Mouse (Mus musculus) stomach, embryonic 16.5 days (tissue): ENCODE measurements at regions not wholly inside any gene's neighbourhood (a gene's known extent, or its start where the extent isn't known, plus 50 kb on each side); places are given as distances from the start of the nearest gene placed in this dataset.

ENCODE experiments used
- ATAC-seq: fragments of 200-750 bp; cut with Nextera tagmentation; 2 replicates; pipeline ENCODE4 v1.8.0; 2017; ENCODE audit warnings: moderate number of reproducible peaks, moderate TSS enrichment; ENCODE audit not compliant: insufficient read depth, low FRiP score
- H3K27ac ChIP-seq: fragments of 300-500 bp; sonication (generic); 2 replicates; pipeline ENCODE4 v1.5.1; 2014; ENCODE audit warnings: low read length
- H3K27me3 ChIP-seq: fragments of 300-500 bp; sonication (generic); 2 replicates; pipeline ENCODE4 v1.6.1; 2014; ENCODE audit warnings: low read length, control low read depth, mixed read lengths; ENCODE audit not compliant: control insufficient read depth, insufficient read depth
- H3K36me3 ChIP-seq: fragments of 300-500 bp; sonication (generic); 2 replicates; pipeline ENCODE4 v1.6.1; 2014; ENCODE audit warnings: low read length; ENCODE audit not compliant: control insufficient read depth, insufficient read depth
- H3K4me1 ChIP-seq: fragments of 300-500 bp; sonication (generic); 2 replicates; pipeline ENCODE4 v1.6.1; 2014; ENCODE audit warnings: low read length, control low read depth, mixed read lengths; ENCODE audit not compliant: control insufficient read depth, insufficient read depth
- H3K4me2 ChIP-seq: fragments of 300-500 bp; sonication (generic); 2 replicates; pipeline ENCODE4 v1.6.1; 2014; ENCODE audit warnings: low read depth, low read length, mixed read lengths
- H3K4me3 ChIP-seq: fragments of 300-500 bp; sonication (generic); replicated peaks from 2 replicates; pipeline ENCODE4 v1.5.1; 2014; ENCODE audit warnings: mild to moderate bottlenecking, low read length
- H3K9ac ChIP-seq: fragments of 300-500 bp; sonication (generic); 2 replicates; pipeline ENCODE4 v1.6.1; 2014; ENCODE audit warnings: low read length
- H3K9me3 ChIP-seq: fragments of 300-500 bp; sonication (generic); replicated peaks from 2 replicates; pipeline ENCODE4 v1.6.1; 2016; ENCODE audit warnings: low read length, control low read depth; ENCODE audit not compliant: control insufficient read depth
- WGBS: fragments of 180-500 bp; shearing (Covaris S2); extraction: QIAGEN DNeasy Blood & Tissue Kit; methylation state at CpG from one replicate; pipeline ENCODE4 v1.1.7; 2014; 5-methylcytosine and 5-hydroxymethylcytosine counted together

GRCm38 (mm10) chr7:136343494-136343893 lies 550.9 kb upstream of the Mgmt start:
- H3K4me2 ChIP-seq: no peak overlapping the region
- H3K27me3 ChIP-seq: no peaks in the 10 kb centered on the region
- no peak for ATAC-seq
- no peak overlapping the region for H3K4me3 ChIP-seq
- no peaks in the 10 kb centered on the region for H3K9me3 ChIP-seq
- no peaks in the 10 kb centered on the region for H3K36me3 ChIP-seq
- H3K9ac ChIP-seq: no peak overlapping the region
- 77% methylated on average over 4 of the region's 4 CpGs for WGBS
- no peak overlapping the region for H3K27ac ChIP-seq
- H3K4me1 ChIP-seq: peaks cover 6% of the 10 kb centered on the region; the same call in 1 of the 2 replicates

DNA sequence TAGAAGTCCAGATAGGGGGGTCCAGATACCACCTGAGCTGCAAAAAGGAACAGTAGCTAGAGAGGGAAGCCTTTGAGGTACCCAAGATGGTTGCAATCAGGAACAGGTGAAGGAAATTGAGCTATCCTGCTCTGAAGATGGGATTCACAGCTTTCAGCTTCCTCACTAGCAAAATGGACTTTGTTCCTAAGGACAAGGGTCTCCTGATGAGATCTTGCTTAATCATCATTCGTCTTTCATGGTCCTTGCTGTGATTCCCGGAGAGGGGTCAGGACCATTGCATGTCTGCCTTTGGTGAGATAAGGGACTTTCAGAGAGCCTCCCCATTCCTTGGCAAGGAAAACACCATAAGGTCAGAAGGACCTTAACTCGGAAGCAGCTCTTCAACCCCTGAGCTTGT lies 549.4 kb upstream of the Mgmt start:
- H3K36me3 ChIP-seq: no peaks in the 10 kb centered on the region
- no peak overlapping the region for H3K27ac ChIP-seq
- no peak for ATAC-seq
- peaks cover 6% of the 10 kb centered on the region; the same call in 1 of the 2 replicates for H3K4me1 ChIP-seq
- no peak overlapping the region for H3K4me2 ChIP-seq
- H3K9me3 ChIP-seq: no peaks in the 10 kb centered on the region
- no peak overlapping the region for H3K4me3 ChIP-seq
- H3K27me3 ChIP-seq: no peaks in the 10 kb centered on the region
- 62% methylated on average over 3 of the region's 3 CpGs for WGBS
- H3K9ac ChIP-seq: no peak overlapping the region

- Histone ChIP-seq H3K27ac (no peak overlapping the region), H3K4me1 (peaks cover 6% of the 10 kb centered on the region; the same call in 1 of the 2 replicates), H3K36me3 (no peaks in the 10 kb centered on the region), H3K27me3 (no peaks in the 10 kb centered on the region; the same call in 1 of the 2 replicates), H3K4me2 (no peak overlapping the region), H3K9ac (no peak overlapping the region), H3K9me3 (no peaks in the 10 kb centered on the region), H3K4me3 (no peak overlapping the region)
- no peak for ATAC-seq
- WGBS: 55% methylated on average over 4 of the region's 4 CpGs
Measured at GRCm38 (mm10) chr7:136346531-136346930, 547.9 kb upstream of the Mgmt start.

DNA sequence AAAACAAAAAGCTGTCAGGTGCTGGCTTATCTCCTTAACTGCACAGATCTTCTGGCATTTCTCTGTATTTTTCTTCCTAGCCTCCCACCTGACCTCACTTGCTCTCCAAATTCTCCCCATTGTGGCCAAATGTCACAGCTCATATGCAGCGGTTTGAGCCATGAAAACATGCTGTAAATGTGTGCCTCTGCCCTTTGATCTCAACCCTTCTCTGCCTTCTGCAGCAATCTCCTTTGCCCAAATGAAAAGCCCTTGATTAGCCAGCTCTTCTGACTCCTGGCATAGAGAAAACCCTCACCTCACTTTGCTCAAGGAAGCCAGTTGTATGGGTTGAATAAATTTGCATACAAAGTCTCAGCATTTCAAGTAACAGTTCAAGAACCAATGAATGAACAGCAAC lies 546.1 kb upstream of the Mgmt start:
- no peak overlapping the region for H3K9ac ChIP-seq
- 55% methylated on average over 1 of the region's 1 CpGs for WGBS
- H3K9me3 ChIP-seq: no peaks in the 10 kb centered on the region
- no peak overlapping the region for H3K4me2 ChIP-seq
- no peak overlapping the region for H3K27ac ChIP-seq
- H3K4me3 ChIP-seq: no peak overlapping the region
- no peak for ATAC-seq
- no peaks in the 10 kb centered on the region; the same call in 1 of the 2 replicates for H3K27me3 ChIP-seq
- no peaks in the 10 kb centered on the region for H3K4me1 ChIP-seq
- H3K36me3 ChIP-seq: no peaks in the 10 kb centered on the region

- ATAC-seq: no peak
- no peak overlapping the region for H3K27ac ChIP-seq
- H3K4me3 ChIP-seq: no peak overlapping the region
- 90% methylated on average over 14 of the region's 14 CpGs for WGBS
- no peaks in the 10 kb centered on the region; the same call in 1 of the 2 replicates for H3K27me3 ChIP-seq
- H3K9me3 ChIP-seq: no peaks in the 10 kb centered on the region
- H3K9ac ChIP-seq: no peak overlapping the region
- H3K4me2 ChIP-seq: no peak overlapping the region
- H3K36me3 ChIP-seq: no peaks in the 10 kb centered on the region
- H3K4me1 ChIP-seq: no peaks in the 10 kb centered on the region
Measured at GRCm38 (mm10) chr7:136349651-136350050, 544.8 kb upstream of the Mgmt start.

GRCm38 (mm10) chr7:136357011-136357410 lies 537.4 kb upstream of the Mgmt start:
- H3K4me3 ChIP-seq: no peak overlapping the region
- no peak overlapping the region for H3K4me2 ChIP-seq
- no peaks in the 10 kb centered on the region for H3K27me3 ChIP-seq
- no peaks in the 10 kb centered on the region for H3K4me1 ChIP-seq
- WGBS: 50% methylated on average over 7 of the region's 7 CpGs
- no peak for ATAC-seq
- no peaks in the 10 kb centered on the region for H3K36me3 ChIP-seq
- no peak overlapping the region for H3K27ac ChIP-seq
- H3K9me3 ChIP-seq: no peaks in the 10 kb centered on the region
- no peak overlapping the region for H3K9ac ChIP-seq

GRCm38 (mm10) chr7:136365318-136366211 lies 528.8 kb upstream of the Mgmt start:
- WGBS: 58% methylated on average over 7 of the region's 7 CpGs
- ATAC-seq: no peak
- H3K4me1 ChIP-seq: no peaks in the 10 kb centered on the region
- no peaks in the 10 kb centered on the region for H3K36me3 ChIP-seq
- H3K27me3 ChIP-seq: no peaks in the 10 kb centered on the region
- H3K9ac ChIP-seq: no peak overlapping the region
- H3K9me3 ChIP-seq: no peaks in the 10 kb centered on the region
- no peak overlapping the region for H3K27ac ChIP-seq
- no peak overlapping the region for H3K4me2 ChIP-seq
- H3K4me3 ChIP-seq: no peak overlapping the region

GRCm38 (mm10) chr7:136377259-136377658 lies 517.2 kb upstream of the Mgmt start:
- ATAC-seq: no peak
- H3K27me3 ChIP-seq: no peaks in the 10 kb centered on the region
- no peak overlapping the region; the same call in 1 of the 2 replicates for H3K27ac ChIP-seq
- H3K4me2 ChIP-seq: no peak overlapping the region
- no peaks in the 10 kb centered on the region for H3K9me3 ChIP-seq
- H3K4me1 ChIP-seq: peaks cover 8% of the 10 kb centered on the region
- no peak overlapping the region for H3K4me3 ChIP-seq
- WGBS: 72% methylated on average over 3 of the region's 3 CpGs
- no peak overlapping the region for H3K9ac ChIP-seq
- no peaks in the 10 kb centered on the region for H3K36me3 ChIP-seq

GRCm38 (mm10) chr7:136377742-136378141 lies 516.7 kb upstream of the Mgmt start:
- Histone ChIP-seq H3K36me3 (no peaks in the 10 kb centered on the region), H3K9me3 (no peaks in the 10 kb centered on the region), H3K4me3 (no peak overlapping the region), H3K4me1 (peaks cover 8% of the 10 kb centered on the region), H3K4me2 (no peak overlapping the region), H3K27ac (no peak overlapping the region; the same call in 1 of the 2 replicates), H3K27me3 (no peaks in the 10 kb centered on the region), H3K9ac (no peak overlapping the region)
- 59% methylated on average over 8 of the region's 8 CpGs for WGBS
- no peak for ATAC-seq
